25 mouse cellular contexts compared by ENCODE assay signal in the genomic region with DNA sequence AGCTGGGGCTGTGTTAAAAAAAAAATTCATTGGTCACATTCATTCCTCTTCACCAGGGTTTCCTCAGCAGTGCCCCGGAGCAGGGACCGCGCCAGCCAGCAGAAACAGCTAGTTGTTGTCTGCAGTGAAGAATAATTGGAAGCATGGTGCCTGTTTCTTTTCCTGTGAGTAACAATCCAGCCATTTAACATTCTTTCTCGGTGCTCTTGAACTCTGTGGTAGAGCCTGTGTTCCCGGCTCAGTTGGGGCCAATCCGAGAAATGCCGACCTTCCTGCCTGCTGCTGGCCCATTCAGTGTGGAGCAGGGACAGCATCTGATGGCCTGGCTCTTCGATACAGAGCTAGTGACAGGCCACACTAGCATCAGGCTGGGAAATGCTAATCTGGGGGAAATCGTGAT.
DNase-seq lines count a peak whose midpoint lies in the region; ATAC-seq and TF ChIP-seq lines count a peak whose summit lies in the region.
"Had no signal": no experiment of that assay in that cellular context is flagged by ENCODE, and none has a peak within 500 bp of the region (broad histone marks: within the 10 kb centered on the region; RNA-seq: fewer than 3 reads in every experiment).

No protein-coding gene starts in this region.

- peak; percentile 51 for ATAC-seq in forebrain, postnatal 0 days
- no peak for ATAC-seq in forebrain, embryonic 15.5 days (replicated peaks)
- ATAC-seq: forebrain, embryonic 13.5 days; inflammation-experienced regulatory T-cells, adult 6 months; midbrain, embryonic 16.5 days had no signal

- H3K9ac ChIP-seq in forebrain, postnatal 0 days: no peak overlapping the region
- no peak overlapping the region for H3K9ac ChIP-seq in forebrain, embryonic 15.5 days (replicated peaks)
- H3K9ac ChIP-seq: forebrain, embryonic 13.5 days; heart, embryonic 13.5 days; hindbrain, embryonic 13.5 days; stomach, embryonic 15.5 days had no signal

- no peaks in the 10 kb centered on the region for H3K27me3 ChIP-seq in forebrain, postnatal 0 days (ENCODE audit: insufficient read depth, low read length)
- H3K27me3 ChIP-seq in forebrain, embryonic 15.5 days: no peaks in the 10 kb centered on the region
- H3K27me3 ChIP-seq: CH12.LX; forebrain, embryonic 13.5 days; heart, embryonic 13.5 days; hindbrain, embryonic 13.5 days; stomach, embryonic 15.5 days had no signal

- DNase-seq in forebrain, postnatal 0 days: no peak
- DNase-seq in layer of hippocampus, adult 9-11 months: peak; percentile 56
- no peak for DNase-seq in layer of hippocampus, adult 9-10 months (ENCODE audit: low spot score)
- peak; percentile 50 to 70 for DNase-seq in right cerebral cortex, postnatal 10 days (ENCODE audit: low spot score in 2 of 2)
- DNase-seq in right cerebral cortex, postnatal 4 days: no peak
- DNase-seq in kidney, adult 11 months: no peak
- DNase-seq: adrenal gland, adult 2 months; B cell, adult 2 months; cerebellum, adult 9-11 months; gastrocnemius, postnatal 25 days; heart, adult 2 months; heart, postnatal 14 days; kidney, adult 8-10 months; kidney, postnatal 10 days; thymus, postnatal 25 days had no signal

- H3K4me1 ChIP-seq in forebrain, postnatal 0 days (ENCODE audit: insufficient read depth): no peaks in the 10 kb centered on the region
- no peaks in the 10 kb centered on the region for H3K4me1 ChIP-seq in forebrain, embryonic 15.5 days
- H3K4me1 ChIP-seq: forebrain, embryonic 13.5 days; hindbrain, embryonic 13.5 days; stomach, embryonic 15.5 days had no signal

- no peaks in the 10 kb centered on the region for H3K36me3 ChIP-seq in forebrain, postnatal 0 days (ENCODE audit: insufficient read depth)
- H3K36me3 ChIP-seq in forebrain, embryonic 15.5 days: no peaks in the 10 kb centered on the region
- H3K36me3 ChIP-seq: G1E; heart, embryonic 13.5 days; hindbrain, embryonic 13.5 days; stomach, embryonic 15.5 days had no signal

- H3K4me2 ChIP-seq in forebrain, postnatal 0 days (ENCODE audit: low read depth): no peak overlapping the region
- H3K4me2 ChIP-seq in forebrain, embryonic 15.5 days (replicated peaks): no peak overlapping the region
- H3K4me2 ChIP-seq: forebrain, embryonic 13.5 days; heart, embryonic 13.5 days; hindbrain, embryonic 13.5 days; stomach, embryonic 15.5 days had no signal

- no peak overlapping the region for H3K27ac ChIP-seq in forebrain, postnatal 0 days (ENCODE audit: low read depth, low read length)
- H3K27ac ChIP-seq in forebrain, embryonic 15.5 days (replicated peaks): no peak overlapping the region
- H3K27ac ChIP-seq: forebrain, embryonic 13.5 days; heart, adult 2 months; heart, embryonic 13.5 days; hindbrain, embryonic 13.5 days; macrophage; stomach, embryonic 15.5 days had no signal

- no peaks in the 10 kb centered on the region for H3K9me3 ChIP-seq in forebrain, postnatal 0 days (ENCODE audit: low read length)
- H3K9me3 ChIP-seq in forebrain, embryonic 15.5 days: no peaks in the 10 kb centered on the region
- H3K9me3 ChIP-seq: forebrain, embryonic 13.5 days; G1E; heart, embryonic 13.5 days; hindbrain, embryonic 13.5 days; stomach, embryonic 15.5 days had no signal

- no peak for TF ChIP-seq CTCF in forebrain, postnatal 0 days (IDR thresholded peaks at IDR 0.05; ENCODE audit: low read depth)

- no peak overlapping the region for H3K4me3 ChIP-seq in forebrain, postnatal 0 days (ENCODE audit: low read depth, low read length)
- no peak overlapping the region for H3K4me3 ChIP-seq in forebrain, embryonic 15.5 days
- H3K4me3 ChIP-seq: forebrain, embryonic 13.5 days; heart, adult 2 months; heart, embryonic 13.5 days; hindbrain, embryonic 13.5 days; stomach, embryonic 15.5 days had no signal

- WGBS in forebrain, postnatal 0 days: 39% methylated on average over 9 of the region's 9 CpGs
- 49% methylated on average over 9 of the region's 9 CpGs for WGBS in forebrain, embryonic 15.5 days

Comparison
In these comparisons a context has a peak if more than half of its experiments do, and no peak if none do; other contexts are left out.
1. DNase-seq: peak in layer of hippocampus, adult 9-11 months (single experiment) and right cerebral cortex, postnatal 10 days (2 of 2); none in forebrain, postnatal 0 days (single experiment), layer of hippocampus, adult 9-10 months (single experiment), right cerebral cortex, postnatal 4 days (single experiment) and kidney, adult 11 months (single experiment).